Mouse (Mus musculus): ENCODE measurements around the gene Psme2.

DNA sequence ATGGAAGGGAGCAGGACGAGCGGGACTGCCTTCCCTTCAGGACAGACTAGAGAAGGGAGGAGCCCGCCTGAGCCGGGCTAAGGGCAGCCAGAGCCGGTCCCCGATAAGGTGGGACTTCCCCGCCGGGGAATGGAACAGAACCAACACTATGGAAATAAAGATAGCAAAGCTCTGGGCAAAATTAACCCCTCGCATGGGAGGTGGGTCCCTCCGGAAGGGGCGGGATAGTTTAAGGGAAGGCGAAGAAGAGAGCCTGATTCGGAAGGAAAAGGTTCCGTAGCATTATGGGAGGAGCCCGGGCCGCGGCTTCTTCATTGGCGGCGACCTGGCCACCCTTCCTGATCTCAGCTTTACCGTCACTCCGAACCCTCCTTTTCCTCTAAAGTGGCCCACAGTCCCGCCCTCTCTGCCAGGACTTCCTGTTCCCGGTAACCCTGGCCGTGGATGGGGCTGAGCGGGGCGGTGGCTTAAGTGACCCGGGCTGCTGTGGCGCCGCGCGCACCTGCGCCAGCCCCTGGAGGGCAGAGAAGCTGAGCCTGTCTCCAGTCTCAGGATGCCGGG is 498 bp upstream of the Psme2 start, which contains the start of gene Rnf31:
- TF ChIP-seq CTCF (IDR thresholded peaks at IDR 0.05; ENCODE audit: insufficient read depth, low read length) = no peak
- peak; percentile 63; the same call in 1 of the 2 replicates for TF ChIP-seq POLR2A (IDR thresholded peaks at IDR 0.05; ENCODE audit: borderline replicate concordance, extremely low read depth, low read depth, low read length)
